Mouse (Mus musculus): ENCODE data around the gene Atp2b2.
"Not testable (repeated sequence)": the region's sequence is repeated elsewhere in the genome, so short reads cannot be mapped to it uniquely, and the experiment has no call there.

Atp2b2 gene

DNA sequence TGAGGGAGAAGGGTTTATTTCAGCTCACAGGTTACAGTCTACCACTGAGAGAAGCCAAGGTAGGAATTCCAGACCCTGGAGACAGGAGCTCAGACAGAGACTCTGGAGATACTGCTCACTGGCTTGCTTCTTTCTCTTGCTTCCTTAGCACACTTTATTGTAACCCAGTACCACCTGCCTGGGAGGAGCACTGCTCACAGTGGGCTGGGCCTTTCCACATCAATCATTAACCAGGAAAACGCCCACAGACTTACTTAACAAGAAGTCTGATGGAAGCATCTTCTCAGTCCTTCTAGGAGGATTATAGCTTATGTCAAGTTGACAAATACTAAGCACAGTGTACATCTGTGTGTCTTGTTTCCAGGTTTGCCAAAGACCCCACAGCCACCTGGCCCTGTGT, 327.6 kb downstream of the Atp2b2 start:
- no peak for DNase-seq (ENCODE audit: low spot score in 2 of 2)

DNA sequence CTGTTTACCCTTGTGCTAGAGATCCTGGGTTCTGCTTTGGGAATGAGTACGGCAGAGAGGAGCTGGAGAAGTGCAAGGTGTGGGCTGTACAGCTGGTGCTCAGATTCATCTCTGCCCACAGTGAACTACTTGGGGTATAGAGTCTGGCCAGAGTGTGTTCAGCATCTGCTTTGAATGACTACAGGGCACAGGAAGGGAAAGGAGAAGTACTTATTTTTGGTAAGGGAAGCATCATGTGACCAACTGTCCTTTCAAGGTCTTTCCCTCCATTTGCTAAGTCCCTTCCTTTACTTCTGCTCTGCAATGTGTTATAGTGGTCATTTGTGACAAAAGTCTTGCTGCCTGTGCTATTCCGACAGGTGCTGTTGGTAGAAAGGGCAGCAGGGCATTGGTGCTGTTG, 328.1 kb downstream of the Atp2b2 start:
- no peak for DNase-seq (ENCODE audit: low spot score in 2 of 2)

DNA sequence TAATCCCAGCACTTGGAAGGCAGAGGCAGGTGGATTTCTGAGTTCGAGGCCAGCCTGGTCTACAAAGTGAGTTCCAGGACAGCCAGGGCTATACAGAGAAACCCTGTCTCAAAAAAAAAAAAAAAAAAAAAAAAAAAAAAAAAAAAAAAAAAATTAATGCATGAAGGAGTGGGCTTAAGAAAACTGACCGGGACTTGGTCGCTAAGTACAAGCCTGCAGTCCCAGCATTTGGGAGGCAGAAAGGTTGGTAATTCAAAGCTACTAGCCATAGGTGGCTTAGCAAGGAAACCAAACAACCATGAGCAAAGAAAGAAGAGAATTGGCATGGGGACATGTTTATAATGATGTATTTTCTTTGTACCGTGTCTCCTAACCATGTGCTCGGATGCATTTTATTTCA, 329.0 kb downstream of the Atp2b2 start:
- DNase-seq (ENCODE audit: low spot score in 2 of 2) = not testable (repeated sequence)

DNA sequence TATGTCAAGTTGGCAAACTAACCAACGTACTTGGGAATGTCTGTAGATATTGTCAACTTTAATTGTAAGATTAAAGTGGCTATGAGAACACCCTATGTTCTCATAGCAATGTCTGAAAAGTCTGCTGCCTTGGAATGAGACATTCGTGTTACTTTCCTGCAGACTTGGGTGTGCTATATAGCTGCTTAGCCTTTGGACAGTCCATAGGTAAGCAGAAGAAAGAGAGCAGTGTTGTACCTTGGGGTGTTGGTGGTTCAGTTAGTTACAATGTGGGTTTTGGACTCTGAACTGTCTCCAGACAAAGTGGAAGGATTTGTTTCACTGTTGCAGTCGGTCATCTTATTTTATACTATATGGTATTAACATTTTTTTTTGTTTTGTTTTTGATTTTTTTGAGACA, 329.7 kb downstream of the Atp2b2 start:
- no peak for DNase-seq (ENCODE audit: low spot score in 2 of 2)

DNA sequence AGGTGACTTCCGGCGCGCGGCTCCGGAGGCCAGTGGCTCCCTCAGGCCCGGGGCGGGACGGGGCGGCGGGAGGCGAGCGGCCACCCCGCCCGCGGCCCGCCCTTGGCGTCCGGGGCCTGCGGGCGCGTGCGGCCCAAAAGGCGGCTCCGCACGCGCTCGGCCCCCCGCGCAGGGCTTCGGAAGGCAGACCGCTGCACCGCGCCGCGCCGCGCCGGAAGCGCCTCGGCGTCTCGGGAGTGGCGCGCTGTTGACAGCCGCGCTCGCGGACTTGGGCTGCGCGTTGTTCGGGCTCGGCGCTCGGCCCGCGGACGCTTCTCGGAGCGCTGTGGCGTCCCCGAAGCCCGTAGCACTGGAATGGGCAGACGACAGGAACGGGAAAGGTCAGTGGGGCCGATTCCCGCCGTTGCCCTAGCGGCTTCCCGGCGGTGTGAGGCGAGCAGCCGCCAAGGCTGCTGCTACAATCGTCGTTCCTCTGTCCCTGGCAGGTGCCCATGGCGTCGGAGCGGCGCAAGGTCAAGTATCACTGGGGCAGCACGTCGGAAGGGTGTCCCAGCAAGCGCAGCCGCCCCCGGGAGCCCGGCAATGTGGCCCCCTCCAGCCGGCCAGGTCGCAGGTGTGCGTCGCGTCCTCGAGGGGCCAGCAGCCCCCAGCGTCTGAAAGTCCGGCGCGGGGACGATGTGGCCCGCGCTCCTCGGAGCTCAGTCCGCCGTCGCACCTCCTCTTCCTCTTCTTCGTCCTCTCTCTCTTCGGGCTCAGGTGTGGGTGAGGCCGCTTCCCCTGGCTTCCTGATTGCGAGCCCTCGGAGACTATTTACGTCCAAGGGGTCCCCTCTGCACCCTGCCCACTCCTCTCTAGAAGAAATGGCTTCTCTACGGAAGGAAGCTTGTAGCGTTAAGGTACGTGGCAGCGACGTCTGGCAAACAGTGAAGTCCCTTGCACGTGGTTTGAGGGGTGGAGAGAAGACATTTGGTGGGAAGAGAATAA, 344.9 kb downstream of the Atp2b2 start:
- DNase-seq (ENCODE audit: low spot score in 2 of 2) = peak in 1 of 2 experiments; percentile 28

DNA sequence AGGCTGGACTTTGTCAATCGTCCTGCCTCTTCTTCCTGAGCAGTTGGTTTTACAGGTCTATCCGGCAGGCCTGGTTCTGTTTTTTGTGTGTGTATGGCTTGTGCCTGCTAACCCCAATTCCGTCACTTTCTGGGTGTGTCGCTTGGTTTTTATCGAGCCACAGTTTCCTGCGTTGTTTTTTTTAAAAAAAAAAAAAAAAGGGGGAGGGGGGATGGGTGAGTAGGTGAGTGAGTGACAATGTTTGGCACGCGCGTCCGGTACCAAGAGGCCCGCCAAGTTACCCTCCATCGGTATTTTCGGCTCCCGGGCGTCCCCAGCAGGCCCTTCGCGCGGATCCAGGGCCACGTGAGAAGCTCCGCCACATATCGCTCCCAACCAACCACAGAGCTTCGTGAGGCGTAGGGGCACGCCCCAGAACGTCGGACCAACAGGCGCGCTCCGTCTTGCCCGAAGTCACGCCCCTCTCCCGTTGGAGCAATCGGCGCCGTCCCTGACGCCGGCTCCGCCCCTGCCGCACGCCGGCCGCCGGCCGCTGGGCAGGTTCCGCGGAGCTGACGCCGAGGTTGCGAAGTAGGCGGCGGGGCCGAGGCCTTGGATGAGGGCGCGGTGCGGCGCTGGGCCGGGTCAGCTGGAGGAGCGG, 345.7 kb downstream of the Atp2b2 start, which contains the start of gene Tatdn2:
Tatdn2 (plus strand) TSS at position 469 of the 640 bp plus-strand sequence.
- peak; percentile 88 to 97 for DNase-seq (ENCODE audit: low spot score in 2 of 2)

DNA sequence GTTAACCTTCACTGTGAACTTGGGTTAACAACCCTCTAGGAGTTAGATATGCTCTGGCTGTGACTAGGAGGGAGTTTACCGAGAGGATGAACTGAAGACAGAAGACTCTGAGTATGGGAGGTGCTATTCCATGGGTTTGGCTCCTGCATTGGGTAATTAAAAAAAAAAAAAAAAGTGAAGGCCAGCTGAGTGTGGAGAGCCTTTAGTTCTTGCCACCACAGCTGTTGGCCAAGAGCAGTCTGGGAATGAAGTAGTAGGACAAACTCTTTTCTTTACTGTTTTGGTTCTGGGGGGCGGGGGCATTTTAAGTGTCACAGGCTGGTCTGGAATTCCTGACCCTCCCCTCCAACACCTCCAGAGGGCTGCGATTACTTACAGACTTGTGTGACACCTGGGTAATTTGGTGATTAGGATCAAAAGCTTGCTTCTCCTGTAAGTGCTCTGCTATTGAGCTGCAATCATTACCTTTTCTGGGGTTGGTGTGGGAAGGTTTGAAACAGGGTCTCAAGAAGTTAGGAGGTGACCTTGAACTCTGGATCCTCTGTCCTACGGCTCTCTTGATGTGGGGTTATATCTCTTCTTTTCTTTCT, 346.6 kb downstream of the Atp2b2 start:
- no peak for DNase-seq (ENCODE audit: low spot score in 2 of 2)

DNA sequence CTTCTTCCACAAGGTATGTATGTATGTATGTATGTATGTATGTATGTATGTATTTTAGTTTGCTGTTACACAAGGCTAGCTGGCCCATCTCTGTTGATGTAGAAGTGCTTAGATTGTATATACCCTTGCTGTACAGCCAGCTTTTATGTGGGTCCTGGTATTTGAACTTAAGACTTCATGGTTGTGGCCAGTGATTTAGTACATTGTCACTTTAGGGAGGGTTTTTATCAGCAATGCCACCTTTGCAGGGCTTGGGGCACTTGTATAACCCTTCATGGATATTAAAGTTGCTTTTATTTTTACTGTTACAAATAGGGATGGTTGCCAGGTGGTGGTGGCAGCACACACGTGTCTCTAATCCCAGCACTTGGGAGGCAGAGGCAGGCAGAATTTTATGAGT, 347.2 kb downstream of the Atp2b2 start:
- DNase-seq (ENCODE audit: low spot score in 2 of 2) = no peak

Measured in urinary bladder, adult 18-20 months (tissue).